Mouse (Mus musculus) brain, adult 2 months (tissue): ENCODE results near the gene Wnt11.

ENCODE experiments used
- DNase-seq: peaks from one replicate; pipeline ENCODE4 v3.0.0; 2011; ENCODE audit warnings: low read depth, low spot score

The Wnt11 gene

DNA sequence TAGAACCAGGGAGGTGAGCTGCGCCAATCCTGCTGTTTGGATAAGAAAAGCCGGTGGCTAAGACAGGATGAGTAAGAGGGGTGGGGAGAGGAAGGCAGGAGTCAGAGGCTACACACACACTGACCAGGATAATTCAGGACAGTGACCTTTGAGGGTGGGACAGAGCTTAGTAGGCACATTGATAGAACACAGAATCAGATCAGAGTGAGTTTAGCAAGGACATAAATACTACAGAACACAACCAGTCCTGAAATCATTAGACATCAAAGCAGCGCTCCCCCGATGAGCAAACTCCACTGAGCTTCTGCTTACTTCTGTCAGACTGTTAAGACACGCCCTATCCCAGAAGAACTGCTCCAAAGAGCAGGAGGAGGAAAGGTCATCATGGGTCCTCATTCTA, 69.0 kb downstream of the Wnt11 start:
- no peak for DNase-seq
